Mouse (Mus musculus) E14TG2a.4 (cell line): ENCODE data around the gene Exosc6.
"Not testable (repeated sequence)": the region's sequence is repeated elsewhere in the genome, so short reads cannot be mapped to it uniquely, and the experiment has no call there.

Experiments used
- H3K27me3 ChIP-seq: 2 replicates; pipeline ENCODE4 v1.6.1; 2014; ENCODE audit warnings: low read length, control low read depth; ENCODE audit not compliant: insufficient read depth
- H3K36me3 ChIP-seq: 2 replicates; pipeline ENCODE4 v1.6.1; 2014; ENCODE audit warnings: low read length, control low read depth; ENCODE audit not compliant: insufficient read depth
- H3K4me1 ChIP-seq: replicated peaks from 2 replicates; pipeline ENCODE4 v1.6.1; 2014; ENCODE audit warnings: low read depth, low read length, control low read depth
- H3K4me3 ChIP-seq: replicated peaks from 2 replicates; pipeline ENCODE4 v1.5.1; 2014; ENCODE audit warnings: mild to moderate bottlenecking, low read length
- H3K9me3 ChIP-seq: 2 replicates; pipeline ENCODE4 v1.6.1; 2014; ENCODE audit warnings: low read length, control low read depth
- CTCF ChIP-seq: conservative IDR thresholded peaks from 2 replicates; pipeline ENCODE4 v1.5.1; 2014; ENCODE audit warnings: low read length
- NANOG ChIP-seq: IDR thresholded peaks from 2 replicates; pipeline ENCODE4 v1.6.1; 2014; ENCODE audit warnings: borderline replicate concordance, low read length, mixed read lengths
- POU5F1 ChIP-seq: IDR thresholded peaks from 2 replicates; pipeline ENCODE4 v1.6.1; 2014; ENCODE audit warnings: low read length, borderline replicate concordance

Gene Exosc6

DNA sequence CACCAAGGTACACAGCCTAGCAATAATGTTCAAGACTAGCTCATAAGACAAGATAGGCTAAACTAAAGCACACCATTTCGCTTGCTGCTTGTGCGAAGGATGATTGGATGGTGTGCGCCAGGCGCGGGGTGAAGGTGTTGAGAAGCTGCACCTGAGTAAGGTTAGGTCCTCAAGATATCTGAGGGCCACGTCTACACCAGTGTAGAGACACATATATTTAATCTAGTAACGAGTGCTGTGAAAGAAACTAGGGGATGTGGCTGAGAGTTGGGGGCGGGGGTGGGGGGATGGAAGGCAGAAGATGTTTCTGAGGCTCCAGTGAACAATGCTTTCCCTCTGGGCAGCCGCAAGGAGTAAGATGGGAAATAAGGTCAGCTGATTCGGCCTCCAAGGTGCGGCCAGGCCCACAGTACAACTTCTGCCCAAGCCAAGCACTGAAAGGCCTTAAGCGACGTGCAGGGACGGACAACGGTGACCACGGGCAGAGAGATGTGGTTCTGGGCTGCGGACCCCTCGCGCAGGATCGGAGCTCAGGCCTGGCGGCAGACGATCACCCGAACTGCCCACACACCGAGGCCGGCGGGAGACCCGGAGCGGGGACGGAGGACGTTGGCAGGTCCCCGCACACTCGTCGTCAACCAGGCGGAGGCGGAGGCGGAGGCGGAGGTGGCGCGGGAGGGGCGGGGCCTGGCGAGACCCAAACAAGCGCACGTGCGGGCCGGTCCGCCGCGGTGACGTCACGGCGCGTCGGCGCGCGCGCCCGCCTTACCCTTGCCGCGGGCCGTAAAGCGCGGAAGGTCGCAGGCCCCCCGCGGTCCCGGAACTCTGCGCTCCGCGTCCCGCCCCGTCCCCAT is 38.0 kb downstream of the Exosc6 start, which contains the start of gene Pdpr:
Pdpr (plus strand) TSS at position 766 of the 854 bp plus-strand sequence.
- TF ChIP-seq POU5F1 (no peak), CTCF (no peak), NANOG (no peak)
- peak within 1 kb of the TSS; percentile 89 for H3K4me3 ChIP-seq
- no peaks in the 10 kb centered on the region for H3K36me3 ChIP-seq
- no peaks in the 10 kb centered on the region for H3K27me3 ChIP-seq
- peaks cover 16% of the 10 kb centered on the region for H3K4me1 ChIP-seq
- peaks cover 8% of the 10 kb centered on the region; the same call in 1 of the 2 replicates for H3K9me3 ChIP-seq

DNA sequence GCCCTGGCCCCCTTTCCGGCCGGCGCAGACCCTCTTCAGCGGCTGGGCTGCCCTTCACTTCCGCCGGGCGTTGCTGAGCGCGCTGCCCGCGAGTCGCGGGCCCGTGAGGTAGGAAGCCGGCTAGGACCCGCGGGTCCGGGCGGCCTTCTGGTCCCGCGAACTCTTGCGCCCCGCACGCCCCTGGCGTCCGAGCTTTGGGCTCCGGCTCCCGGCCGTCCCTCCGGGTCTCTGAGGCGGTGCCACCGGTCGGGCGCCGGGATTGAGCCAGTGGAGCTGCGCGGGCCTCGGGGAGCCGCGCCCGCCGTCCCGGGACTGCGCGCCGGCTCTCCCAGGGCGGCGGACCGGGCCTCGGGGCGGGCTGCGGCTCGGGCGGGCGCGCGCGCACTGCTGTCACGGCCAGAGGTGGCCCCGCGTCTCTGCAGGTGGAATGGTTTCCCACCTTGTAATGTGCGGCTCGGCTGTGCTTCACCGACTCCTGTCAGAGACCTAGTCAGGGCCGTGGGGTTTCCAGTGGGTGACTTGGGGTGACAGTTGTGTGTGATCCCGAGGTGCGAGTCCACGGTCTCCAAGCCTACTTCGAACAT is 38.7 kb downstream of the Exosc6 start:
- H3K36me3 ChIP-seq, H3K9me3 ChIP-seq, H3K27me3 ChIP-seq: not testable (repeated sequence)
- Histone ChIP-seq H3K4me1 (peaks cover 16% of the 10 kb centered on the region), H3K4me3 (peak overlapping the region; percentile 89)
